Mouse (Mus musculus): ENCODE results near the gene Tyk2. TPM values are rescaled to one million over a fixed set of nuclear protein-coding genes. Genes with fewer than 3 reads are reported as not detected.
A peak's percentile ranks its signal among the peaks of the same experiment; 100 is the strongest.

Tyk2 gene
- polyA plus RNA-seq (2015; fragmentation: Nextera tagmentation; extraction: Ambion mirVana): 16.7 and 18.2 TPM in 2 replicates

DNA sequence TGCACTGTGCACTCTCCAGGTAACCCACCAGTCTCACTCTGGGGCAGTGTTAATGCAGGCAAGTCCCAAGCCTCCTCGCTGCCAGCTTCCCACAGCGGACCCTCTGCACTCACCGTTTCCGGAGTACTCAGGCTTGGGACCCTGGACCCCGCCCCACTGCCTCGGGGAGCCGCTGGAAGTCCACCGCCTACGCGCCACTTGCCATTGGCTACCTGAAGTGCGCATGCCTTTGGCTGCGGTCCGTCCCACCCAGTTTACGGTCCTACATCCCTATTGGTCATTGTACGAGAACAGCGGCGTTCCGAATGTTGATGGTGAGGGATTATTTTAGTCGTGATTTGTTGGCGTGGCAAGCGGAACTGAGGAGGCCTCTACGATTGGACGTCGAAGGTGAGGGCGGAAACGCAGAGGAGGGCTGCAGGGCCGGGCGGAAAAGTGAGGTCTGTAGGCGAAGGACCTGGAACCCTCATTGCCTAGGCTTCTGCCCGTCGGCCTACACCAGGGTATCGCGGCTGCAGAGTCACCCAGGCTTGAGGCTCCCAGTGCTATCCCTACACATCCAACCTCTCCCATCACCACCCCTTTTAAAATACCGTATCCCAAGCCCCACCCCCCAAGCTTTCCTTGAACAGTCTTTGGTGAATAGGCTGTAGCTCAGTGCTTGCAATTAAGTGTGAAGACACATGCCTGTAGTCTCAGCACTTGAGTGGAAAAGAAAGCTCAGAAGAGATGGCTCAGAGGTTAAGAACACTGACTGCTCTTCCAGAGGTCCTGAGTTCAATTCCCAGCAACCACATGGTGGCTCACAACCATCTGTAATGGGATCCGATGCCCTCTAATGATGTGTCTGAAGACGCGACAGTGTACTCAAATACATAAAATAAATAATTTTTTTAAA is at the start of gene Tyk2:
Gene Tyk2, minus strand, starts transcription at position 185 of the 898 bp plus-strand sequence.
- WGBS: 6% methylated on average over 37 of the region's 37 CpGs

DNA sequence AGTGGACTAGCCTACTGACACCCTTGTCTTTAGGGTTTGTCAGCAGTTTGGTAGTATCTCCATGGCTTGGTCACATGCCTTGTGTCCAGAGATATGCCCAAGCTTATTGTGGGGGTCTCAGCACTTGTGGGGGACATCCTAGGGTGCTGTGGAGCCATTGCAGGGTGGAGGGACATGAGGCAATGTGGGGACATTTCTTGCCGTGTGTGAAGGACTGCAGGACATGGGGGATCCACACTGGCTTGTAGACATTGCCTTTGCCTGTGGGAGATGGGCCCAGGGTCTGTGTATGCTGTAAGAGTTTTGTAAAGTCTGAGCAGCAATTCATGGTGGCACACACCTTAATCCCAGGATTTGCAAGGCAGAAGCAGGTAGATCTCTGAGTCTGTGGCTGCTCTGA is 49.8 kb upstream of the Tyk2 start:
- 50% methylated on average over 1 of the region's 1 CpGs for WGBS
- H3K9ac ChIP-seq (ENCODE audit: low read length): no peak overlapping the region; the same call in 1 of the 2 replicates
- no peak for ATAC-seq (ENCODE audit: insufficient read depth, low FRiP score)
- H3K9me3 ChIP-seq (replicated peaks; ENCODE audit: control insufficient read depth, low read length): no peaks in the 10 kb centered on the region
- H3K27ac ChIP-seq (ENCODE audit: low read length): no peak overlapping the region
- no peaks in the 10 kb centered on the region for H3K36me3 ChIP-seq (ENCODE audit: control insufficient read depth, insufficient read depth, low read length)
- no peak overlapping the region for H3K4me3 ChIP-seq (replicated peaks; ENCODE audit: low read length)
- H3K4me2 ChIP-seq (ENCODE audit: low read depth, low read length): no peak overlapping the region
- no peaks in the 10 kb centered on the region for H3K27me3 ChIP-seq (ENCODE audit: control insufficient read depth, insufficient read depth, low read length)
- peaks cover 16% of the 10 kb centered on the region; the same call in 1 of the 2 replicates for H3K4me1 ChIP-seq (ENCODE audit: control insufficient read depth, insufficient read depth, low read length)

More for the DNA sequence above, at the start of gene Tyk2:
- no peaks in the 10 kb centered on the region for H3K36me3 ChIP-seq (ENCODE audit: control insufficient read depth, insufficient read depth, low read length)
- peak within 1 kb of the TSS; percentile 68 for H3K27ac ChIP-seq (ENCODE audit: low read length)
- H3K4me3 ChIP-seq (replicated peaks; ENCODE audit: low read length): peak within 1 kb of the TSS; percentile 76
- H3K9me3 ChIP-seq (replicated peaks; ENCODE audit: control insufficient read depth, low read length): no peaks in the 10 kb centered on the region
- no peaks in the 10 kb centered on the region for H3K27me3 ChIP-seq (ENCODE audit: control insufficient read depth, insufficient read depth, low read length)
- H3K4me1 ChIP-seq (ENCODE audit: control insufficient read depth, insufficient read depth, low read length): peaks cover 5% of the 10 kb centered on the region
- ATAC-seq (ENCODE audit: insufficient read depth, low FRiP score): peak; percentile 97
- H3K9ac ChIP-seq (ENCODE audit: low read length): peak within 1 kb of the TSS; percentile 76
- peak within 1 kb of the TSS; percentile 71 for H3K4me2 ChIP-seq (ENCODE audit: low read depth, low read length)

DNA sequence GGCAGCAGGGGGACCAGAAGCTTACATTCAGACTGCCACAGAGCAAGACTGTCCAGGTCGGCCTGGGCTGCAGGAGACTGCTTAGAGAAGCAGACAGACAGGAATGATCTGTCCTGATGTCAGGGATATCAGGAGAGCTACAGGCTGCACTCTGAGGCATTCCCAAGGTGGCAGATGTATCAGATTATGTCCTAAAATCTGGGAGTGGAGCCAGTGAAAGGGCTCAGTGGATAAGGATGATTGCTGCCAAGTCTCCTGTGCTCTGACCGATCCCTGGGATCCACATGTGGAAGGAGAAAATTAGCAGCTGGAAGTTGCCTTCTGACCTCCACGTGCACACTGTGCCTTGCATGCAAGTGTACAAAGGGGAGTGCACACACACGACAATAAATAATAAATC is 49.4 kb upstream of the Tyk2 start:
- Histone ChIP-seq H3K4me2 (ENCODE audit: low read depth, low read length) (no peak overlapping the region), H3K27ac (ENCODE audit: low read length) (no peak overlapping the region), H3K4me1 (ENCODE audit: control insufficient read depth, insufficient read depth, low read length) (peaks cover 16% of the 10 kb centered on the region; the same call in 1 of the 2 replicates), H3K36me3 (ENCODE audit: control insufficient read depth, insufficient read depth, low read length) (no peaks in the 10 kb centered on the region), H3K9me3 (replicated peaks; ENCODE audit: control insufficient read depth, low read length) (no peaks in the 10 kb centered on the region), H3K27me3 (ENCODE audit: control insufficient read depth, insufficient read depth, low read length) (no peaks in the 10 kb centered on the region), H3K9ac (ENCODE audit: low read length) (no peak overlapping the region), H3K4me3 (replicated peaks; ENCODE audit: low read length) (no peak overlapping the region)
- 44% methylated on average over 4 of the region's 4 CpGs for WGBS
- no peak for ATAC-seq (ENCODE audit: insufficient read depth, low FRiP score)

GRCm38 (mm10) chr9:21172364-21172763 is 41.3 kb upstream of the Tyk2 start:
- WGBS: 60% methylated on average over 6 of the region's 6 CpGs

DNA sequence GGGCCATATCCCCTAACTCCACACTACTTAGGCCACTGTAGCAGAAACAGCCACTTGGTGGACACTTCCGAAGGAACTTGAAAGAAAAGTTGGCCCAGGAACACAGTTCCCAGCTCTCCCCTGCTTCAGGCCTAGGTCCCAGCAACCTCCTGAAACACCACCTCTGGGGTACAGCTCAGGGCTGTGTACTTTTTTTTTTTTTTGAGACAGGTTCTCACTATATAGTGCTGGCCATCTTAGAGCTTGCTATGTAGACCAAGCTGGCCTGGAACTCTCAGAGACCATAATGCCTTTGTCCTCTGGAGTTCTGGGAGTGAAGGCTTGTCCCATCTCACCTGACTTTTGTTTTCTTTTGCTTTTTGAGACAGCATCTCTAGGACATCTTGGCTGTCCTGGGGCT is 38.1 kb upstream of the Tyk2 start:
- Histone ChIP-seq H3K9me3 (replicated peaks; ENCODE audit: control insufficient read depth, low read length) (no peaks in the 10 kb centered on the region), H3K36me3 (ENCODE audit: control insufficient read depth, insufficient read depth, low read length) (no peaks in the 10 kb centered on the region), H3K4me2 (ENCODE audit: low read depth, low read length) (no peak overlapping the region), H3K4me3 (replicated peaks; ENCODE audit: low read length) (no peak overlapping the region), H3K4me1 (ENCODE audit: control insufficient read depth, insufficient read depth, low read length) (peaks cover 27% of the 10 kb centered on the region), H3K9ac (ENCODE audit: low read length) (no peak overlapping the region), H3K27me3 (ENCODE audit: control insufficient read depth, insufficient read depth, low read length) (peaks cover 28% of the 10 kb centered on the region), H3K27ac (ENCODE audit: low read length) (no peak overlapping the region)
- WGBS: 53% methylated on average over 1 of the region's 1 CpGs
- no peak for ATAC-seq (ENCODE audit: insufficient read depth, low FRiP score)

More at GRCm38 (mm10) chr9:21172364-21172763, 41.3 kb upstream of the Tyk2 start:
- Histone ChIP-seq H3K27me3 (ENCODE audit: control insufficient read depth, insufficient read depth, low read length) (no peaks in the 10 kb centered on the region), H3K36me3 (ENCODE audit: control insufficient read depth, insufficient read depth, low read length) (no peaks in the 10 kb centered on the region), H3K9me3 (replicated peaks; ENCODE audit: control insufficient read depth, low read length) (no peaks in the 10 kb centered on the region), H3K4me1 (ENCODE audit: control insufficient read depth, insufficient read depth, low read length) (peaks cover 12% of the 10 kb centered on the region), H3K4me2 (ENCODE audit: low read depth, low read length) (no peak overlapping the region), H3K9ac (ENCODE audit: low read length) (no peak overlapping the region), H3K4me3 (replicated peaks; ENCODE audit: low read length) (no peak overlapping the region), H3K27ac (ENCODE audit: low read length) (no peak overlapping the region)
- ATAC-seq (ENCODE audit: insufficient read depth, low FRiP score): no peak

DNA sequence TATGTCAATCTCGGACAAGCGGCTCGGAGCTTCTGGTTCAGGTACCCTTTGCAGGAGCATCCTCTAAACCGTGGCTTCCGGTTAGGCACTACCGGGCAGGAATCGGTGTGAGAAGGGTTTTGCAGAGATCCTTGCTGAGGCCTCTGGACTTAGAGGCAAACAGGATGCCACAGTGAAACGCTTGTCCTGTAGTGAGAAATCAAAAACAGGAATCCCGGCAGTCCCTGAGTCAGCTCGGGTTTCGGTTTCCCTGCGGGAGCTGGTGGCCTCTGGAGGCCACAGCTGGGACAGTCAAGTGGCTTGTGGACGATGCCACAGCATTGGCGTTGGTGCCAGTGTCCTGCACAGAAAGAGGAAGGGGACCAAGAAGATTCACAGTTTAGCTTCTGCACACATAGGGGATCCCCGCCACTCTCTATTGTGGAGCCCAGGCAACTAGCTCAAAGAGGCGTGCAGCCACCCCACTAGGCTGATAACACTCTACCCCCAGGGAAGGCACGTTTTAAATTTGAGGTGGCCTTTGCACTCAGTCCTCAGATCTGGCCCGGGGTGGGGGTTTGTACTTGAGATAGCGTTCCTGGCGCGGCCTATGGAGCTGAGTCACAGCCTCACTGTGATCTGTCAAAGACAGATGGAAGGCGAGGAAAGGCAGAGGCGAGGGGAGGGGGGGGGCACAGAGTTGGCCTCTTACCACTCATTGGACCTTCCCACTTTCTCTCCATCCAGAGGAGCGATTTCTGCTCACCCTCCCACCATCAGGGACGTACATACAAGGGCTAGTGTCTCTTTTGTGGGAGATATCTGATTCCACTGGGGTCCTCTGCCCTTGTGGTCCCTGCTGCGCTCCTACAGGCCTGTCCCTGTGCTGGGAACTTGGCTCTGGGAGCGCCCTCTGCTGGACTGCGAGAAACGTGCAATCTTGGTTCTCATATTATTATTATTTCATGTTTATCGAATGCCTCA is 37.4 kb upstream of the Tyk2 start:
- peak overlapping the region; percentile 77 for H3K27ac ChIP-seq (ENCODE audit: low read length)
- H3K27me3 ChIP-seq (ENCODE audit: control insufficient read depth, insufficient read depth, low read length): peaks cover 35% of the 10 kb centered on the region
- H3K4me2 ChIP-seq (ENCODE audit: low read depth, low read length): peak overlapping the region; percentile 43
- peaks cover 29% of the 10 kb centered on the region for H3K4me1 ChIP-seq (ENCODE audit: control insufficient read depth, insufficient read depth, low read length)
- H3K9me3 ChIP-seq (replicated peaks; ENCODE audit: control insufficient read depth, low read length): no peaks in the 10 kb centered on the region
- peak overlapping the region; percentile 19 for H3K4me3 ChIP-seq (replicated peaks; ENCODE audit: low read length)
- WGBS: 10% methylated on average over 30 of the region's 30 CpGs
- H3K9ac ChIP-seq (ENCODE audit: low read length): peak overlapping the region; percentile 51
- peak; percentile 63 for ATAC-seq (ENCODE audit: insufficient read depth, low FRiP score)
- no peaks in the 10 kb centered on the region for H3K36me3 ChIP-seq (ENCODE audit: control insufficient read depth, insufficient read depth, low read length)

GRCm38 (mm10) chr9:21167140-21168097 is 36.4 kb upstream of the Tyk2 start:
- no peak for ATAC-seq (ENCODE audit: insufficient read depth, low FRiP score)
- H3K9me3 ChIP-seq (replicated peaks; ENCODE audit: control insufficient read depth, low read length): no peaks in the 10 kb centered on the region
- no peaks in the 10 kb centered on the region for H3K36me3 ChIP-seq (ENCODE audit: control insufficient read depth, insufficient read depth, low read length)
- WGBS: 53% methylated on average over 10 of the region's 10 CpGs
- peak overlapping the region; percentile 77 for H3K27ac ChIP-seq (ENCODE audit: low read length)
- peak overlapping the region; percentile 51 for H3K9ac ChIP-seq (ENCODE audit: low read length)
- peak overlapping the region; percentile 43 for H3K4me2 ChIP-seq (ENCODE audit: low read depth, low read length)
- peaks cover 41% of the 10 kb centered on the region for H3K27me3 ChIP-seq (ENCODE audit: control insufficient read depth, insufficient read depth, low read length)
- H3K4me1 ChIP-seq (ENCODE audit: control insufficient read depth, insufficient read depth, low read length): peaks cover 29% of the 10 kb centered on the region
- peak overlapping the region; percentile 19 for H3K4me3 ChIP-seq (replicated peaks; ENCODE audit: low read length)

DNA sequence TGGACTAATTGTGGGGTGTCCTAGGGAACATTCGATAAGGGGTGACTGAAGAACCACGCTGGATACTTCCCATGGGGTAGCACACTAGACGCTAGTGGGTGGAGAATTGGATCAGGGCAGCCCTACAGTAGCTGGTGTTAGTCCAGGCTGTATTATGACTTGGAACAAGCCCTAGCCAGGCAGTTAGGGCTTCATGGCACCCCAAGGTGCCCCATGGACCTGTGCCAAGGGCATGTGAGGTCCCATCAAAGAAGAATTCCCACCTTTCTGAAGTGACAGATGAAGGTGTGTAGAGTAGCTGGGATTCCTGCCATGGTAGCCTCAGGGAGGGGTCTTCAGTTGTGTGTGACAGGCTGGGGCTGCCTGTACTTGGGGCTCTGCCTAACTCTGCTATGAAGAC is 35.5 kb upstream of the Tyk2 start:
- WGBS: 33% methylated on average over 3 of the region's 3 CpGs
- H3K9ac ChIP-seq (ENCODE audit: low read length): 0 out of 2 replicates have a peak overlapping the region, but pooled peaks have one; percentile 66
- H3K4me1 ChIP-seq (ENCODE audit: control insufficient read depth, insufficient read depth, low read length): peaks cover 31% of the 10 kb centered on the region
- H3K9me3 ChIP-seq (replicated peaks; ENCODE audit: control insufficient read depth, low read length): no peaks in the 10 kb centered on the region
- no peaks in the 10 kb centered on the region for H3K36me3 ChIP-seq (ENCODE audit: control insufficient read depth, insufficient read depth, low read length)
- peaks cover 43% of the 10 kb centered on the region for H3K27me3 ChIP-seq (ENCODE audit: control insufficient read depth, insufficient read depth, low read length)
- no peak overlapping the region for H3K27ac ChIP-seq (ENCODE audit: low read length)
- no peak for ATAC-seq (ENCODE audit: insufficient read depth, low FRiP score)
- H3K4me3 ChIP-seq (replicated peaks; ENCODE audit: low read length): peak overlapping the region; percentile 54
- peak overlapping the region; percentile 87 for H3K4me2 ChIP-seq (ENCODE audit: low read depth, low read length)
